Mouse (Mus musculus): ENCODE data around the gene Gstp2. TPM values are rescaled to one million over a fixed set of nuclear protein-coding genes. Genes with fewer than 3 reads are reported as not detected.
"Not testable (repeated sequence)": the region's sequence is repeated elsewhere in the genome, so short reads cannot be mapped to it uniquely, and the experiment has no call there.

Gstp2 gene
- total RNA-seq, 4 experiments from 2014 or later: 131 to 147 (median 142) TPM

DNA sequence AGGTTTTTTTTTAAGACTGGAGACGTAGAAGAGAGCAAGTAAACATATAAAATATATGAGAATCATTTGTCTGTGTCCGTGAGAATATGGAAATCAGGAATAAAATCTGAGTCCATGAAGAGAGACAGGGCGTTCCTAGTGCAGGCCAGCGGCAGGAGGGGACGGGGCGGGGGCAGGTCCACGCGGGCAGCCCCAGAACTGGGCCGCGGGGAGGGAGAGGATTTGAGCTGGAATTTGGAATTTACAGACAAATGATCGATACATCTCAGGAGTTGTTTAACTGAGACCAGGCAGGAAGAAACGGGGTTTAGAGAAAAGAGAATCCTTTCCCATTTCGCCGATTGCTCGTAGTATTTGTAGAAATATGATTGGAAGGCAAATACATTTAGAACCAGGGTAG, 24.5 kb upstream of the Gstp2 start:
- no peak for DNase-seq (ENCODE audit: low spot score)

DNA sequence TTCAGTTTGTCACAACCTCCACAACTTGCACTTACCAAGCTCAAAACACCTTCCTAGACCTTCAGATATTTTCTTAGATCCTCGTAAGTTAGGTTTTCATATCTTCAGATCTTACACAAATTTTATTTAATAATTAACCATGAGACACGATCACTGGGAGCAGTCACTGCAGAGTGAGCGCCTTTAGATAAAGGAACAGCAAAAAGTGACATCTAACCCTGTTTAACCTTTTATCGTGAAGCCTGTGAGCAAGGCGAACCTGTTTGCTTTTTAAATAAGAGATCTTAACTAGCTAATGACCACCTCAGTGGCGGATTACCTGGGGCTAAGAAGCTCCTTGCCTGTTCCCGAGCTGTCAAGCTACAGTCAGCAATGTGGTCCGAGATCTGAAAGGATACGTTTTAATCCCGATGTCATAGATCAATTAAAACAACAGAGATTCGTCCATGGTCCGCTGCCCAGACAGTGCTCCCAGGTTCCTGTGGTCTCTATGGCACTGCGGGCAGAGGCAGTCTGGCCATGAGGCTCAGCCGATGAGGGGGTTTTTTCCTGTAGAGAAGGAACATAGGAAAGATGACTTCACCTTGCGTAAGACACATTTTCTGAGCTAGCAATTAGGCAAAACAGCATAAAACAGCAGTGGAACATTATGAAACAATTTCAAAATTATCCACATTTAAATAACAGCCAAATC, 23.0 kb upstream of the Gstp2 start:
- DNase-seq (ENCODE audit: low spot score): no peak

DNA sequence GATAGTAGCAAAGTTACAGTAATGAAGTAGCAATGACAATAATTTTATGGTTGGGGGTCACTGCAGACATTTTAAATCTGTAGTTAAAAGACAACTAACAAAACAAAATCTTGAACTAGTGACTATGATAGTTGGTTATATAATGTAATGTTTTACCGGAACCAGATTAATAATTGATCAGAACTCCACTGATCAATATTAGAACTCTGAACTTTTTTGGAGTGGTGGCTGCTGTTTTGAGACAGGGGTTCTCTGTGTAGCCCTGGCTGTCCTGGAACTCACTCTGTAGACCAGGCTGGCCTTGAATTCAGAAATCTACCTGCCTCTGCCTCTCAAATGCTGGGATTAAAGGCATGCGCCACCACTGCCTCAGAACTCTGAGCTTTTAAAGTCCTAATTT, 22.4 kb upstream of the Gstp2 start:
- not testable (repeated sequence) for DNase-seq (ENCODE audit: low spot score)

DNA sequence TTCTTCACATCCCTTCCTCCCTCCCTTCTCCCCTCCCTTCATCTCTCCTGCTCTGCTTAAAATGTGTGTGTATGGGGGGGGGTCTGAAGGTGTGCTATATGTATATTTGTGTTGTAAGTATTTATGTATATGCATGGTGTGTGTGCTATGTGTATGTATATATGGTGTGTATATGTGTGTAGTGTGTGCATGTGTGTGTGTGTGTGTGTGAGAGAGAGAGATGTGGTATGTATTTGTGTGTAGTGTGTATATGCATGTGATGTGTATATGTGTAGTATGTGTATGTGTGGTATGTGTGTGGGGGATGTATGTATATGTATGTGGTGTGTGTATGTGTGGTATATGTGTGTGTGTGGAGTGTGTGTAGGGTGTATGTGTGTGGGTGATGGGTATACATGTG, 21.1 kb upstream of the Gstp2 start:
- no peak for DNase-seq (ENCODE audit: low spot score)

DNA sequence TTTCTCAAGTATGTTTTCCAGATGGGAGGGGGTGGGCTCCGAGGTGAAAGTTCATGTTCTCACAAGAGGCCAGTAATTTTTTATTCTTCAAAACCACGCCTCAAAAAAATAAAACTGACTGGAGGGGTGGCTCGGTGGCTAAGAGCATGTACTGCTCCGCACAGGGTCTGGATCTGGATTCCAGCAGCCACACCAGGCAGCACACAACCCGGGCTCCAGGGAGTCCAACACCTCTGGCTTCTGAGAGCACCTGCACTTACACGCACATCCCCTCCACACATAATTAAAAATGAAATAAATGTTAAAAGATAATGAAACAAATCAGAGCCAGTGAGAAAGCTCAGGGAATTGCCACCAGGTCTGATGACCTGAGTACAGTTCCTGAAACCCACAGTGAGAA, 20.5 kb upstream of the Gstp2 start:
- no peak for DNase-seq (ENCODE audit: low spot score)

DNA sequence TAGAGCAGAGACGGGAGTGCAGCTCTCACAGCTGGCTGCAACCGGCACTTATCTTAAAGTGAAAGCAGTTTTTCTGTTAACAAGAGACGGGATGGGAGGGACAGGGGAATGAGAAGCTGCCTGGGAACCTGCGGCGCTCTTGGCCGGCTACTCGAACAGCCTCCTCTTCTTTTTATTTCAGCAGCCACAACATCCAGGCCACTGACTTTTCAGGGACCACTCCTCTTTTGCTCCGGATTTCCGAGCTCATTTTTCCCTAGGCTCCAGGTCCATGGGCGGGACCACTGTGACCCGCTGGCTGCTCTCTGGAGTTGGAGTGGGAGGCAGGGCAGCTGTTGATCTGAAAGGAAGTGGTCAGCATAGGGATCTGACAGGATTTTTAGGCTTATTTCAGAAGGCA, 18.7 kb upstream of the Gstp2 start:
- not testable (repeated sequence) for DNase-seq (ENCODE audit: low spot score)

DNA sequence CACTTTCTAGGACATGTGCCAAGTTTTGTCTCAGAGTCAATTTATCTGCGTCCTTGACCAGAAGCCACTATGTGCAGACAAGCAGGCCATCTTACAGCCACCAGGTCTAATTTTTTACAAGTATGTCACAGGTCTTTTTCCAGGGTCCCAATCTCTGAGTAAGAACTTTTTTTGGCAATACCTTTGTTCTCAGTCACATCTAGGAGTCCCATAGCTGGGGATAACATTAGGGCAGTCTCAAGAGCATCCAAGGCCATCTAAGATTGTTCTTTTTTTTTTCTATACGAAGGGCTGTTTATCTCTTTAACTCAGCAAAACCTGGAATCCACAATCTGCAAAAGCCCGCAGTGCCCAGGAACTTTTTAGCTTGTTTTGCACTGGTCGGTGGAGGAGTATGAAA, 17.5 kb upstream of the Gstp2 start:
- DNase-seq (ENCODE audit: low spot score): not testable (repeated sequence)

DNA sequence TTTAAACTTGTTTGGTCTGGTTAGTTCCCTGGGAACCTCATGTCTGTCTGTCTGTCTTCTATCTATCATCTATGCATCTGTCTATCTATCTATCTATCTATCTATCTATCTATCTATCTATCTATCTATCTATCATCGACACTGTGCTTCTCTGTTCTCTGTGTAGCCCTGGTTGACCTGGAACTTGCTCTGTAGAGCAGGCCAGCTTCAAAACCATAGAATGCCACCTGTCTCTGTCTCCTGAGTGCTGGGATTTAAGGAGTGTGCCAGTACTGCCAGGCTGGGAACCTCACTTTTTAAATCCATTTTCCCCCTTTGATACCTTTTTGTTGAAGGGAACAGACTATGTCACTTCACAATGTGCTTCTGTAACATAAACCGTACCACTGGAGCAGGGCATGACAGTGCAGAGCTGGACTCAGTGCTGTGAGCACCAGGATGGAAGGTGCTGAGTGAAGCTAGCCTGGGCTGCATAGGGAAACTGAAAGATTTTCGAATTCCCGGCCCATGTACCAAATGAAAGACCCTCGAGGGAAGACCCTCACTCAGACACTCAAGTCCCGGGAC, 15.2 kb upstream of the Gstp2 start:
- no peak for DNase-seq (ENCODE audit: low spot score)

DNA sequence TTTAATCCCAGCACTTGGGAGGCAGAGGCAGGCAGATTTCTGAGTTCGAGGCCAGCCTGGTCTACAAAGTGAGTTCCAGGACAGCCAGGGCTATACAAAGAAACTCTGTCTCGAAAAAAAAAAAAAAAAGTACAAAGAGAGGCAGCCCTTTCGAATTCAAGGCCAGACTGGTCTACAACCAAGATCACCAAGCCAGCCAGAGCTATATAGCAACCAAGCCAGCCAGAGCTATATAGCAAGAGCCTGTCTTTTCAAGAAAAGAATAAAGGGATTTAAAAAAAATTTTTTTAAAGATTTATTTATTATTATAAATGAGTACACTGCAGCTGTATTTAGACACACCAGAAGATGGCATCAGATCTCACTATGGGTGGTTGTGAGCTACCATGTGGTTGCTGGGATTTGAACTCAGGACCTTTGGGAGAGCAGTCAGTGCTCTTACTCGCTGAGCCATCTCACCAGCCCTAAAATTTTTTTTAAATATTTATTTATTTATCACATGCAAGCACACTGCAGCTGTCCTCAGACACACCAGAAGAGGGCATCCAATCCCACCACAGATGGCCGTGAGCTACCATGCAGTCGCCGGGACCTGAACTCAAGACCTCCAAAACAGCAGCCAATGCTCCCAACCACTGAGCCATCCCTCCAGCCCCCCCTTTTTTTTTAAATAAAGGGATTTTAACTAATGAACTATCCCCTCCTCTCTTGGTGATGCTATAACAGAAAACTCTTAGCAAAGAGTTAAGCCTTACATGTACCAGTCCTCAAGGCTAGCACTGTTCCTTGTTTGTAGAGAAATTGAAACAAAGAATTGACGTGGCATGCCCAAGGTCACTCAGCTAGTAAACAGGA, 14.4 kb upstream of the Gstp2 start:
- DNase-seq (ENCODE audit: low spot score): not testable (repeated sequence)

DNA sequence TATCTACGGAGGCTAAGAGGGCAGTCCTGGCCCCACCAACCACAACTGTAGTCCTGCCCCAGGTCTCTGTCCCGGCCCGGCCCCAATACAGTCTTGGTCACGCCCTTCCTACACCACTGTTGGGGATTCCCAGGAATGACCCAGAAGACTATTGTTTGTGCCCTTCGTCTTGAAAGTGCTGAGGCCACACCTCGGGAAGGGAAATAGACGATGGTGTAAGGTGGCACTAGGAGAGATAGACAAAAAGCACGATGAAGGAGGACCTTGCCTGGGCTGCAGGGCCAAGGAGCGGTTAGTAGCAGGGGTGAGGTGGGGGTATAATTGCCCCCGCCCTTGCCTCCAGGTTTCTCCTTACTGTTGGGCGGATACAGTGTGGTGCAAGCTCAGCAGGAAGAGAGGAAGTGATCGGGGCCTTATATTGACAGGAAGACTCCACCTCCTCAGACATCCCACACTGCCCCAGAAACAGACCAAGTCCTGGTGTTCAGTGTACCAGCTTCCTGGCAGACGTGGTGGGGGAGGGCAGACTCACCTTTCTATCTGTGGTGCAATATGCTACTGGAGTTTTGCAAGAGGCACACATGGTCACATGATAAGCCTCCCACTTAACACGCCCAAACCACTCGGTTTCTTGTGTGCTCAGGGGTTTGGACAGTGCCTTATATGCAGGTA, 13.4 kb upstream of the Gstp2 start, which contains the start of gene Gstp3:
TSS of gene Gstp3 (minus strand) at position 501 of the 672 bp plus-strand sequence.
- no peak for DNase-seq (ENCODE audit: low spot score)

DNA sequence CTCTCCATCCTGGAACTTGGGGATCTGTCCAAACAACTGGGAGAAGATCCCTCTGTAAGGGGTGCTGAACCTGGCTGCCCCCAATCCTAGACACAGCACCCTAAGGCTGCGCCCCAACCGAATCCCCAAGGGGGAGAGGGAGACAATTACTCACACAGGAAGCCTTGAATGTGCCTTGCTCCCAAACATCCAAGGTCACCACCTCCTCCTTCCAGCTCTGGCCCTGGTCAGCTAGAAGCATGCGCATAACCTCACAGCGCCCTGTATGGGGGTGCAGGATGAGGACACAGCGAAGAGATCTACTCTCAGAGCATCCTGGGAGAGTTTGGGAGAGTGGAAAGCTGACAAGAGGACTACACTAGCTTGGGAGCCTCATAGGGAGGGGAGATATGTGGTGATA, 12.8 kb upstream of the Gstp2 start:
- DNase-seq (ENCODE audit: low spot score): no peak

DNA sequence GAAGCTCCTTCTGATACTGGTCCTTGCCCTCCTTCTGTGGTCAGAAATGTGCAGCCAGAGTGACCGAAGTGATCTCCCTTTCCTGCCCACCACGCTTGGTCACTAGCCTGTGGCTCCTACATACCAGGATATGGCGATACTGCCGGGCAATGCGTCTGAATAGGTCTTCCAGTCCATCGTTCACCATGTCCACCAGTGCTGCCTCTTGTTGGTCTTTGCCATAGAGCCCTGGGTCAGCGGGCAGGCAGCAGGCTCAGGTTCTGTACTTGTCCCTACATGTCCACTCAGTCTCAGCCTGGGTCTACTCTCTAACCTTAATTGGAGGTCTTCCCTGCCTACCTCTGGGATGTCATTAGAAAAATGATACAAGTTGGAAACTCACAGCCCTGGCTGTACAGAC, 12.1 kb upstream of the Gstp2 start:
- no peak for DNase-seq (ENCODE audit: low spot score)

DNA sequence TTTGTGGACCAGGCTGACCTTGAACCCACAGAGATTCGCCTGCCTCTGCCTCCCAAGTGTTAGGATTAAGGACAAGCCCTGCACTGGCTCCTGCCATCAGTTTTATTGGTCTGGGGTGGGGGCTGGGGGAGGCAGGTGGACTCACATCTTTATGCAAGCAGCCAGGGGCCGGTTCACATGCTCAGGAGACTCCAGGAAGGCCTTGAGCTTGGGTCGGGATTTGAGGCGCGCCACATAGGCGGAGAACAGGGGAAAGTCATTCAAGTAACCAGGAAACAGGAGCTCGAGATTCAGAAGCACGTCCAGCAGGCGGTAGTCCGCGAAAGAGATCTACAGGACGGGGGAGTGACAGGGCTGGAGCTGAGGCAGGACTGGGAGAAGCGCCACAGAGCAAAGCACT, 11.6 kb upstream of the Gstp2 start:
- DNase-seq (ENCODE audit: low spot score): no peak

DNA sequence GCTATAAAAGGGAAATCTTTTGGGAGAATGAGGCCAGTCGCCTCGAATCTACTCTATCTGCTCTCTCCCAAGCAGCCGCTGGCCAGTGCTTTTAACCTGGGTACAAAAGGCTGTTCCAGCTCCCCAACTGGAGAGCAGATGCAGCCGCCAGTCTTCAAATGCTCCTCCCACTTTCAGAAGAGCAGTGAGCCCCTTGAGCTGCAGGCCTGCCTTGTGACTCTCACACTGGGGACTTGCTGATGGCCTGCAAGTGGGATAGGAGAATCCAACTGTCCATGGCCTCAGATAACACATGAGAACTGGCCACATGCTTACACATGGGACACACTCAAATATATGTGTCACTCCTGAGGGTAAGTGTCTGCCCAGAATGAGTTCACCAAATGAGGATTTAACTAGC, 10.9 kb upstream of the Gstp2 start:
- DNase-seq (ENCODE audit: low spot score): no peak

DNA sequence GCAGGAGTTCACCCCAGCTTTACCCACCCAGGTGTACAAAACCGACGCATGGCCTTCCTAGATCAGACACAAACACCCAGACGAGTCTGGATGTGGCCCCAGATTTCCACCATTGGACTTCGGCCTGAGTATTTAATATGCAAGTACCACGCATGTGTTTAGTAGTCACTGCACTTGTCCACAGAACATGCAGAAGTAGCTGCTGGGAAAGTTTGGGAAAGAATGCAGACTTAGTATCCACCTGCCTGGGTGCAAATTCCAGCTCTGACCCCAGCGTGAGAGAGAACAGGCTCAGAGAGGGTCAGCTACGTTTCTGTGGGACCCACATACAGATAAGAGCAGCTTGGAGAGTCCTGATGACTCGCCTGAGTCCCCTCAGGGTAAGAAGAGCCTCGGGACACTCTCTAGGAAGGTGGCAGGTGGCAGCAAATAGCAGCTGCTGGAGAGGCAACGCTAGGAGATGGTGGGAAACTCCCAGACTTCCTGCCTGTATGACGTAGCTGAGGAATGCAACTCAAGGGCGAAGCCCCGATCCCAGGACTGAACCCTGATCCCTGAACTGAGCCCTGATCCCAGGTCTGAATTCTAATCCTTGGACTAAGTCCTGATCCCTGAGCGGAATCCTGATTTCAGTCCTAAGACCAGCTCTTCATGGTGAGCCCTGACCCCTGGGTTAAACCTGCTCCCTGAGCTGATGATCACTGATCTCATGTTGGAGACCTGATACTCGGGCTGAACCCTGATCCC, 10.3 kb upstream of the Gstp2 start:
- DNase-seq (ENCODE audit: low spot score): no peak

DNA sequence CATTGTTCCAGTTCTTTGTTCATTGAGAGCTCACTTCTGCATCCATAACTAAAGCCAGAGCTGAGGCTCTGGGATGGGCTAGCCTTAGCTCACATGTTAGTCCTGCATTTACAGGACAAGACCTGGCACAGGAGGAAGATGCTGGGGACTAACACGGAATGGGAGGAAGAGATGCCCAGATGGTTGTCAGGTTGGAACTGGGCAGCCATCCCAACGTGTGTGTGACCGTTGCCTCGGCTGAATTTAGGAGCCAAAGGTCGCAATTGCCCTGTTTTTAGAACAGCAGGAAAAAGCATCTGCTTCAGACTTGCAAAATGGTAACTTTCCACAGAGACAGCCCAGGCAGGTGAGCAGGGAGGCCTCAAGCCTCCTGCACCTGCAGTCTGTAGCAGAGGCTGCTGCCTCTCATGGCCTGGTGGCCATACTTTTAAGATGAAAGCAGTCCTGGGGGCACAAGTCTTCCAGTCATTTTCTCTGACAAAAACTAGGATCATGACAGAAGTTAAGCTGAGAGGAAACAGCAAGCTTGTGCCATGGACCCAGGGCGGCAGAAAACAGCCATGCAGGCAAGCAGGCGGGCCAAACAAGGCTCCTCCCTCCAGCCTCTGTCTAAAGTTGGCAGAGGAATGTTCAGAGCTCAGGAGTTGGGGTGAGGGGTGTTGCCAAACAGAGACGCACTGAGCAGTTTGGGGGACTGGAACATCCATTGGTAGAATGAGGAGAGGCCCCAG, 9.6 kb upstream of the Gstp2 start:
- no peak for DNase-seq (ENCODE audit: low spot score)

DNA sequence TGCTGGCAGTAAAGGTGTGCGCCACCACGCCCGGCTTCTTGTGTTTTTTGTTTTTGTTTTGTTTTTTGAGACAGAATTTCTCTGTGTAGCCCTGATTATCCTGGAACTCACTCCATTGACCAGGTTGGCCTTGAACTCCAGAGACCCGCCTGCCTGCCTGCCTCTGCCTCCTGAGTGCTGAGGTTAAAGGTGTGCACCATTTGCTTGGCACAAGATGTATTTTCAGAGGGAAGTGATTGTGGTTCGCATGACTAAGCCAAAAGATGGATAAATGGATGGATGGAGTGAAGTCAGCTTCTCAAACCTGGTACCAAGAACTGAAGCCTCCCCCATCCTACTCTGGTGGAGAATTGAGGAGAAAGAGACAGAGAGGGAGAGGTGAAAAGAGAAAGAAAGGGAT, 8.8 kb upstream of the Gstp2 start:
- no peak for DNase-seq (ENCODE audit: low spot score)

DNA sequence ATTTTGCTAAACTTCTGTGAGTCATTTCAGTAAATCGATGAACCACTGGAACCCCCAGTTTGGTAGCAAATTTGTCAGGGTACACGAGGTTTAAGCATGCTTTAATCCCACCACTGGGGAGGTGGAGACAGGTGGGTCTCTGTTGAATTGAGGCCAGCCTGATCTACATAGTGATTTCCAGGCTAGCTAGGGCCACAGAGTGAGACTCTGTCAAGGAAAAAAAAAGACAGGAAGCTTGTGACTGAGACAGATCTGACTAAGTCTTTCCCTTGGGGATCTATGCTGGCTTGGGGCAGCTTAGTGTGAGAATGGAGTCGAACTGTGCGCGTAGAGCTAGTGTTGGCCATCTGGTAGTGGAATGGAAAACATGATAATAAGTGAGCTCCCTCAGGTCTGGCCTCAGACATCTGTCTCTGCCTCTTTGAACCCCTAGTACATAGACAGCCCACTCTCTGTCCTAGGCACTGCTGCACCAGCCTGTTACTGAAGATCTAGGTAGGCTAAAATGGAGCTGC, 6.8 kb upstream of the Gstp2 start:
- DNase-seq (ENCODE audit: low spot score): no peak

DNA sequence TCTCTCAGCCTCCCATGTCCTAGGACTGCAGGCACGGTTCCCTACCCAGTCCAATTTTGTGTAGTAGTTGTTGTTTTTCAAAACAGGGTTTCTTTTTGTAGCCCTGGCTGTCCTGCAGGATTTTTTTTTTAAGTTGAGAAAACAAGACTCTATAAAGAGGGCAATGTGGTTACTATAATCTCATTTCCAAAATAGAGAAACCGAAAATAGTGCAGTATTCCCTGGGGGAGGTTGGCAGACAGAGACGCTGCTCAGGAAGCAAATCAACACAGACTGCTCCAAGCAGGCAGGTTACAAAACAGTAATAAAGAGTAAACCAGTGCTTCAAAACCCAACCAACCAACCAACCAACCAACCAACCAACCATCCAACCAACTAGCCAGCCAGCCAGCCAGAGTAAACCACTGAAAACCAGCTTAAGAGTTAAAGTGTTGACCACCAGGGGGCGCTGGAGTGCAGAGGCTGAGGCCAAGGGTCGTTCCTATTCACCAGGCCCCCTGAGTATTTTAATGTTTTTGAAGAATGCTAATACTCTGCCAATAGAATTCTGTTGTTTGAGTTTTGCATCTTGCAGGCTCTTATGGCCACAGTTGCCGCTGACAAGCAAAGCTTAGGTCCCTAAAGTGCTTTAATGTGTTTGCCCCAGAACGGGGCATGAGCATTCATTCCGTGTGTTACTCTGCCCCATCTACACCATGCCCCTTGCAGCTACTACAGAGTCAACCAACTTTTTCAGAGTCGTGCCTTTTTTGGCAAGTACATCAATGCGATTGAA, 6.1 kb upstream of the Gstp2 start:
- DNase-seq (ENCODE audit: low spot score): peak; percentile 53

DNA sequence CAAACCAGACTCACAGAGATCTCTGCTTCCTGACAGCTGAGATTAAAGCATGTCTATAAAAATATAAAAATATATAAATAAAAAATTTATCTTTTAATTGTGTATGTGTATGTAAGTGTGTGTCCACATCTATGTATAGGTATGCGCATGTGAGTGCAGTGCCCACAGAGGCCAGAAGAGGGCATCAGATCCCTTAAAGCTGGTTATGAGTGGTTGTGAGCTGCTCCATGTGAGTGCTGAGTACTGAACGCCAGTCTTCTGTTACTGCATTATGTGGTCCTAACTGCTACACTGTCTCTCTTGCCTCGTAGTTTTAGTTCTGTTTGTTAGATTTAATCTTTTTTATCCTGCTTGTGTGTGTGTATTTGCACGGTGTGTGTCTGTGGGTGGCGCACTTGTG, 5.2 kb upstream of the Gstp2 start:
- DNase-seq (ENCODE audit: low spot score): no peak

Measured in heart, adult 8-10 months (tissue).